Mouse (Mus musculus) hindbrain, embryonic 14.5 days (tissue): ENCODE measurements around the gene Pdcd11. TPM values are rescaled to one million over a fixed set of nuclear protein-coding genes. Genes with fewer than 3 reads are reported as not detected.

Source experiments
- ATAC-seq: fragments of 200-750 bp; cut with Nextera tagmentation; 2 replicates; pipeline ENCODE4 v1.8.0; 2017; ENCODE audit warnings: moderate number of reproducible peaks, mild to moderate bottlenecking, moderate TSS enrichment, moderate library complexity; ENCODE audit not compliant: low FRiP score
- DNase-seq: peaks from one replicate; pipeline ENCODE4 v3.0.0-alpha.2; 2015; ENCODE audit warnings: low spot score
- H3K27ac ChIP-seq: fragments of 300-500 bp; sonication (generic); 2 replicates; pipeline ENCODE4 v1.5.1; 2014; ENCODE audit warnings: mild to moderate bottlenecking, moderate library complexity
- H3K27me3 ChIP-seq: fragments of 300-500 bp; sonication (generic); 2 replicates; pipeline ENCODE4 v1.6.1; 2014; ENCODE audit warnings: mild to moderate bottlenecking, low read length, mixed read lengths; ENCODE audit not compliant: control insufficient read depth, insufficient read depth
- H3K36me3 ChIP-seq: fragments of 300-500 bp; sonication (generic); replicated peaks from 2 replicates; pipeline ENCODE4 v1.6.1; 2014; ENCODE audit not compliant: control insufficient read depth, insufficient read depth
- H3K4me1 ChIP-seq: fragments of 300-500 bp; sonication (generic); replicated peaks from 2 replicates; pipeline ENCODE4 v1.6.1; 2014; ENCODE audit warnings: antibody characterized with exemption, low read length, mixed read lengths; ENCODE audit not compliant: control insufficient read depth, insufficient read depth
- H3K4me2 ChIP-seq: fragments of 300-500 bp; sonication (generic); replicated peaks from 2 replicates; pipeline ENCODE4 v1.6.1; 2014; ENCODE audit warnings: mild to moderate bottlenecking, moderate library complexity
- H3K4me3 ChIP-seq: fragments of 300-500 bp; sonication (generic); replicated peaks from 2 replicates; pipeline ENCODE4 v1.5.1; 2014; ENCODE audit warnings: mild to moderate bottlenecking, low read length
- H3K9ac ChIP-seq: fragments of 300-500 bp; sonication (generic); 2 replicates; pipeline ENCODE4 v1.6.1; 2014
- H3K9me3 ChIP-seq: fragments of 300-500 bp; sonication (generic); 2 replicates; pipeline ENCODE4 v1.6.1; 2016; ENCODE audit warnings: low read length; ENCODE audit not compliant: control insufficient read depth
- WGBS: fragments of 180-500 bp; shearing (Covaris S2); extraction: QIAGEN DNeasy Blood & Tissue Kit; methylation state at CpG from one replicate; pipeline ENCODE4 v1.1.7; 2014; 5-methylcytosine and 5-hydroxymethylcytosine counted together
- polyA plus RNA-seq: library from polyadenylated mRNA; unstranded; fragments of >200 nt; fragmentation: Nextera tagmentation; extraction: Ambion mirVana; gene quantifications from 2 replicates; pipeline ENCODE4 v1.2.1, GENCODE M21; 2014

Pdcd11 gene
- 5.6 and 6.0 TPM in 2 replicates for polyA plus RNA-seq

DNA sequence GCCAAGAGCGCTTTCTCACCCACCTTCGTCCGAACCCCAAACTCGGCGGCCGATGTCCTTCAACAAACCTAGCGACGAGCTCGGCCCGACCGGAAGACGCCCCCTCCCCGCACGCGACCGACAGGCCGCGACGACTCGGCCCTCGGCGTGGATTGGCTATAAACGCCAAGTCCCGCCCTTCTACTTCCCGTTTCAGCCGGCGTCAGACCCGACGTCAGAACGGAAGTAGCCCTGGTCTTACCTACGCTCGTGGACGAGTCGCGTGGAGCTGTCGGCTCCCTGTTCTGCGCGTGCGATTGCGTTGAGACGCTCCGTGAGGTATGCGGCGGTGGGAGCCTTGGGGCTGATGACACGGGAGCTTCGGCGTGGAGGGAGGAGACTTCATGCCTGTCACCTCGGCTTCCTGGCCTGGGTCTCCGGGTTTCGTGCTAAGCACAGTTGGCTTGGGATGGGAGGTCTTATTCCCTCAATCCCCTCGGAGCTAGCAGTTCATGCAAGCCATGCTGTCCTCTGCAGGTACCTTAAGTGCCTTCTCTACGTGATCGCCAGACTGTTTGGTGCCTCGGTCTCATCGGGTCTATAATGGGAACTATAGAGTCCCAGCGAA is at the start of gene Pdcd11, which contains the start of gene Usmg5:
Gene Pdcd11, plus strand, starts transcription at position 219 of the 607 bp plus-strand sequence.
Gene Usmg5, minus strand, starts transcription at position 98 of the 607 bp plus-strand sequence.
- under 1% methylated on average over 56 of the region's 56 CpGs for WGBS
- Histone ChIP-seq H3K27me3 (no peaks in the 10 kb centered on the region), H3K27ac (peak within 1 kb of the TSS; percentile 85), H3K4me1 (peaks cover 19% of the 10 kb centered on the region), H3K4me3 (peak within 1 kb of the TSS; percentile 82), H3K36me3 (peaks cover 50% of the 10 kb centered on the region), H3K9me3 (no peaks in the 10 kb centered on the region), H3K9ac (peak within 1 kb of the TSS; percentile 96), H3K4me2 (peak within 1 kb of the TSS; percentile 84)
- DNase-seq (peak; percentile 96), ATAC-seq (peak; percentile 100)

DNA sequence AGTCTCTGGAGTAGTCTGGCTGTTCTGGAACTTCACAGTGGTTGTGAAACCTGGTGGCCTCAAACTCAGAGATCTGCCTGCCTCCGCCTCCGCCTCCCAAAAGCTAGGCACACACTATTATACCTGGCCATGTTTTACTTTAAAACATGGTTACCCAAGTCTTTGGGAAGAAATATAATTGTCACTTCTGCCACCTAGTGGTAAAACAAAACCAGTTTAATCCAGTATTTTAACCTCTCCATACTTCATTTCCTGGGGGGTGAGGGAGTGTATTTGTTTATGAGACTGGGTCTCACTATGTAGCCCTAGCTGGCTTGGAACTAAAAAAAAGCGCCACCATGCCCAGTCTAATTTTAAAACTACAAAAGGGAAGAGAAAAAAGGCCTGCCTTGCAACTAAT is 47.0 kb upstream of the Pdcd11 start:
- H3K4me2 ChIP-seq = no peak overlapping the region
- DNase-seq (peak; percentile 55), ATAC-seq (no peak)
- no peak overlapping the region for H3K4me3 ChIP-seq
- H3K4me1 ChIP-seq = no peaks in the 10 kb centered on the region
- no peaks in the 10 kb centered on the region for H3K9me3 ChIP-seq
- no peak overlapping the region for H3K27ac ChIP-seq
- H3K36me3 ChIP-seq = peaks cover 75% of the 10 kb centered on the region
- no peaks in the 10 kb centered on the region for H3K27me3 ChIP-seq
- H3K9ac ChIP-seq = no peak overlapping the region
- WGBS = 91% methylated on average over 3 of the region's 3 CpGs

DNA sequence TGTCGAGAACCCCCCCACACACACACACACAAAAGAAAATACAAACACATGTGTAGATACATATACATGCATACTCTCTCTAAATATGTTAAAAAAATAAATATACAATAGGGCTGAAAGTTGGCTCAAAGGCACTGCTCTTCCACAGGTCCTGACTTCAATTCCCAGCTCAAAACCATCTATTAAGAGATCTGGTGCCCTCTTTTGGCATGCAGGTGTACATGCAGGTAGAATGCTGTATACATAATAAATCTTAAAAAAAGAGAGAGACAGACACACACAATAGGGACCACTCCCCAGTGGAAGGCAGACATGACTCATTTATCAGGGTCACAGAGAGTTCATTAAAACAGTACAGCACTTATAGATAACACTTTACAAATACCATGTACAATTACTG is 44.2 kb upstream of the Pdcd11 start:
- Histone ChIP-seq H3K36me3 (peaks cover 49% of the 10 kb centered on the region), H3K4me2 (no peak overlapping the region), H3K9ac (no peak overlapping the region), H3K4me1 (peaks cover 11% of the 10 kb centered on the region), H3K27ac (no peak overlapping the region), H3K27me3 (no peaks in the 10 kb centered on the region), H3K4me3 (no peak overlapping the region), H3K9me3 (no peaks in the 10 kb centered on the region)
- no peak for DNase-seq
- 90% methylated on average over 1 of the region's 1 CpGs for WGBS
- ATAC-seq = no peak

DNA sequence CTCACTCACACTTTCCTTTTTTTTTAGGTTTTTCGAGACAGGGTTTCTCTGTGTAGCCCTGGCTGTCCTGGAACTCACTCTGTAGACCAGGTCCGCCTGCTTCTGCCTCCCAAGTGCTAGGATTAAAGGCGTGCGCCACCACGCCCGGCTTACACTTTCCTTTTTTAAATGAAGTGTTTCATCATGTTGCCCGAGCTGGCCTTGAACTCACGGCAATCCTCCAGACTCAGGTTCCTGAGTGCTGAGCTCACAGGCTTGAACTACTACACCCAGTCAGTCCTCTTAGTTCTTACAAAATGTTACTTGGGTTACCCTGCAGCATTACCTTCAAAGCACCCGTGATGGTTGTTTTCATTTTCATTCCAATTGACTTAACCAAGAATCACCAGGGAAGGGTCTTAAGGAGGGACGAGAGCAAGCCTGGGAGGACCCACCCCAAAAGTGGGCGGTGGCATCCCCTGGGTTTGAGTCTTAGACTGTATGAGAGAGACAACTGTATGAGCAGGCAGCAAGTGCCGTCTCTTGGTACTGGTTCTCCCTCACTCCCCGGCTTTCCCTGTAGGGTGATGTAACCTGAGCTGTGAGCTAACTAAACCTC is 43.2 kb upstream of the Pdcd11 start:
- Histone ChIP-seq H3K4me2 (no peak overlapping the region), H3K4me1 (peaks cover 11% of the 10 kb centered on the region), H3K9ac (no peak overlapping the region), H3K36me3 (peaks cover 39% of the 10 kb centered on the region), H3K27ac (no peak overlapping the region), H3K9me3 (no peaks in the 10 kb centered on the region), H3K27me3 (no peaks in the 10 kb centered on the region), H3K4me3 (no peak overlapping the region)
- no peak for DNase-seq
- ATAC-seq = no peak
- WGBS = 92% methylated on average over 13 of the region's 13 CpGs

DNA sequence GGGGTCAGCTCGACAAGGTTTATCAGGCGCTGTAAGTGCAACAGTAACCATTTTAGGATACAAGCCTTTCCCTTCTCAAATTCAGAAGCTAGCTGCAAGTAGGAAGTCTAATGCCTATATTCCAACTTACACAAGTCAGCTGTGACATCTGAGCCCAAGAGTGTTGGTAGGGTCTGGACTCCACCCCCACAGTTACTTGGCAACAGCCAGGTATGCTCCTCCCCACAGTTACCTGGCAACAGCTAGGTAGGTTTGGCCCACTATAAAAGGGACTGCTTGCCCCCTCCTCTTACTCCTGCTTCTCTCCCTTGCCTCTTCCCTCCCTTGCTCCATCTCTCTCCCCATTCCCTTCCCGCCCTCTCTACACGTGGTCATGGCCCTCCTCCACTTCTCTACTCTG is 41.5 kb upstream of the Pdcd11 start:
- H3K9me3 ChIP-seq = no peaks in the 10 kb centered on the region
- 0 out of 2 replicates have a peak overlapping the region, but pooled peaks have one; percentile 91 for H3K9ac ChIP-seq
- H3K4me2 ChIP-seq = peak overlapping the region; percentile 57
- no peak for DNase-seq
- whole genome bisulfite sequencing = 74% methylated on average over 4 of the region's 4 CpGs
- peaks cover 33% of the 10 kb centered on the region for H3K36me3 ChIP-seq
- ATAC-seq = no peak
- H3K4me1 ChIP-seq = peaks cover 11% of the 10 kb centered on the region
- no peak overlapping the region for H3K4me3 ChIP-seq
- H3K27me3 ChIP-seq = no peaks in the 10 kb centered on the region
- H3K27ac ChIP-seq = no peak overlapping the region

DNA sequence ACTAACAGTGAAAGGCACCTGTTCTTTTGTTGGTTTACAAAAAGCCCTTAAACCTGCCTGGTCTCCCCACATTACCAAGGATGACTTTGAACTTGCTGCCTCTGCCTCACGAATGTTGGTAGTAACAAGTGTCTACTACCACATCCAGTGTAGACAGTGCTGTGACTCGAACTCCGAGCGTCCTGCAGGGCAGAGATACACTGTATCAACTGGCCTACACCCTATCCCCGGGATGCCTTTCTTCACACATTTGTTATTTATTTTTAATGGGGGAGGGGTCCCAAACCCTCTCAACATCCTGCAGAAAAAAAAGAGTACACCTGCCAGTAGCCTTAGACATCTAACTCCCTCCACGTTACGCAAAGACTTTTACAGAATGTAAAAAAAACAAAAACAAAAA is 40.7 kb upstream of the Pdcd11 start:
- ATAC-seq (no peak), DNase-seq (no peak)
- Histone ChIP-seq H3K4me1 (peaks cover 11% of the 10 kb centered on the region), H3K4me2 (peak overlapping the region; percentile 57), H3K27me3 (no peaks in the 10 kb centered on the region), H3K27ac (peak overlapping the region; percentile 91), H3K4me3 (peak overlapping the region; percentile 81), H3K36me3 (peaks cover 32% of the 10 kb centered on the region), H3K9ac (peak overlapping the region; percentile 91), H3K9me3 (no peaks in the 10 kb centered on the region)
- 6% methylated on average over 7 of the region's 7 CpGs for WGBS

DNA sequence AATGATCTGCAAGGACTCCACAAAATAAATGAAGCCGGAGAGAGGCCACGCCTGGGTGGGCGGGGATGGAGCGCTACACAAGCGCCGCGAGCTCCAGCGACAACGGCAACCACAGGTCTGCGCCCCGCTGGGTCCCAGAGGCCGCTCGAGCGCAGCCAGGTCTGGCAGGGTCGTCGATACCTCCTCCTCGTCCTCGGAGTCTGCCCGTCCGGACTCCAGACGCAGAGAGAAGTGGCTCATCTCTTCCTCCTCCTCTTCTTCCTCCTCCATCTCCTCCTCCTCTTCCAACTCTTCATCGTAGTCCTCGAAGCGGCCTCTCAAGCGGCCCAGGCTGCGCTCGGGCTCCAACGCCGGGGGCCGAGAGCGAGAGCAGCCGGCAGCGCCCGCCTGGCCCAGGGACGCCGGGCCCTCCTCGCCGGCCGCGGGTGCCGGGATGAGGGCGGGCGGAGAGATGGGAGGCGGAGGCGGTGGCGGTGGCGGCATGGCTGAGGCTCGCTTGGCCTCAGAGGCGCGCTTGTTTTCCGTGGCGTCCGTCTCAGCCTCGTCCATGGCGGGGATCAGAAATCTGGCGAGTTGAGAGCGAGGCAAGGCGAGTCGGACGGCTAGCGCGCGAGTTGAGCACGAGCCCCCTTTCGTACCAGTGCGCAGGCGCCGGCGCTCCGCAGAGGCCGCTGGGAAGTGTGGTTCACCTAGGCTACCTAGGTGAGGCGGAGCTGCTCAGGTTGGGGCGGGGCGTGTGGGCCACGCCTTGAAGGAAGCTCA is 40.1 kb upstream of the Pdcd11 start, which contains the start of gene Pcgf6:
Gene Pcgf6, minus strand, starts transcription at position 636 of the 762 bp plus-strand sequence.
- Histone ChIP-seq H3K9me3 (no peaks in the 10 kb centered on the region), H3K27ac (peak within 1 kb of the TSS; percentile 91), H3K9ac (peak within 1 kb of the TSS; percentile 91), H3K4me2 (peak within 1 kb of the TSS; percentile 57), H3K4me1 (peaks cover 11% of the 10 kb centered on the region), H3K27me3 (no peaks in the 10 kb centered on the region), H3K36me3 (peaks cover 26% of the 10 kb centered on the region), H3K4me3 (peak within 1 kb of the TSS; percentile 81)
- ATAC-seq (peak; percentile 92), DNase-seq (peak; percentile 85)
- under 1% methylated on average over 75 of the region's 75 CpGs for WGBS

DNA sequence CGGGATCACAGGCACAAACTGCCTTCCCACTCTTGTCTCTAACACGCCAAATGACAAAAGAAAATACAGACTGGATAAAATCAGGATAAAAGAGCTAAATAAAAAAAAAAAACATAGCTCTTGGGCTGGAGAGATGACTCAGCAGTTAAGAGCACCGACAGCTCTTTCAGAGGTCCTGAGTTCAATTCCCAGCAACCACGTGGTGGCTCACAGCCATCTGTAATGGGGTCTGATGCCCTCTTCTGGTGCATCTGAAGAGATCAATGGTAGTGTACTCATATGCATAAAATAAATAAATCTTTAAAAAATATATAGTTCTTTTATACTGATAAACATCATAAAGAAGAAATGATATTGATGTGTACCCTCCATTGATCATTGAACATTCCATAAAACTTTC is 37.6 kb upstream of the Pdcd11 start:
- no peak overlapping the region for H3K9ac ChIP-seq
- ATAC-seq = no peak
- H3K9me3 ChIP-seq = no peaks in the 10 kb centered on the region
- peaks cover 3% of the 10 kb centered on the region; the same call in 1 of the 2 replicates for H3K36me3 ChIP-seq
- H3K4me2 ChIP-seq = no peak overlapping the region
- no peak for DNase-seq
- H3K4me3 ChIP-seq = no peak overlapping the region
- peaks cover 11% of the 10 kb centered on the region for H3K4me1 ChIP-seq
- H3K27ac ChIP-seq = no peak overlapping the region
- 82% methylated on average over 4 of the region's 4 CpGs for WGBS
- no peaks in the 10 kb centered on the region for H3K27me3 ChIP-seq

DNA sequence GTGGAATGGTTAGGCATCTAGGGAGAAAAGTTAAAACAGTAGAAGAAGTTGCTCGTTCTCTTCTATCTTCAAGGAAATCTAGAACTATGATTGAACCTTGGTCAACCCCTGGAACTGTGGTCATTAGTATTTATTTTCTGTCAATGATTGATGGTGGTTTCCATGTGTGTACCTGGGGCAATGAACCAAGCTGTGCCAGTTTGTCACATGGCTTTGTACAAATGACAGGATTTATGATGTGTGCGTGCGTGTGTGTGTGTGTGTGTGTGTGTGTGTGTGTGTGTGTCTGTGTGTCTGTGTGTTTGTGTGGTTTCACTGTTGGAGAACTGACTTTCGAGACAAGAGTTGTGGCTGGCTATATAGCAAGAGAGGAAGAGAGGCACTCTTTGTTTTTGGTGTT is 37.1 kb upstream of the Pdcd11 start:
- Histone ChIP-seq H3K27ac (no peak overlapping the region), H3K27me3 (no peaks in the 10 kb centered on the region), H3K36me3 (no peaks in the 10 kb centered on the region), H3K4me2 (no peak overlapping the region), H3K4me1 (peaks cover 11% of the 10 kb centered on the region), H3K9ac (no peak overlapping the region), H3K4me3 (no peak overlapping the region), H3K9me3 (no peaks in the 10 kb centered on the region)
- 91% methylated on average over 4 of the region's 4 CpGs for WGBS
- DNase-seq (no peak), ATAC-seq (no peak)
